In genomic region chr6:121412558-121413297, GRCm38 (mm10) we compare ENCODE assay signal across 10 mouse cellular contexts.
DNase-seq lines count a peak whose midpoint lies in the region; ATAC-seq lines count a peak whose summit lies in the region.
"Had no signal": no experiment of that assay in that cellular context is flagged by ENCODE, and none has a peak within 500 bp of the region (broad histone marks: within the 10 kb centered on the region; RNA-seq: fewer than 3 reads in every experiment).

No protein-coding gene starts in this region.

- 0 out of 2 replicates have a peak, but pooled peaks have one; percentile 36 for ATAC-seq in kidney, embryonic 15.5 days (replicated peaks; ENCODE audit: low FRiP score)
- no peak for ATAC-seq in heart, embryonic 16.5 days (replicated peaks; ENCODE audit: extremely low read depth, insufficient read depth, low FRiP score)
- peak; percentile 53; the same call in 1 of the 2 replicates for ATAC-seq in midbrain, embryonic 15.5 days (replicated peaks)
- ATAC-seq in megakaryocyte progenitor cell, adult 5-6 weeks (replicated peaks; ENCODE audit: poor library complexity) = no peak
- ATAC-seq in granulocyte monocyte progenitor cell, adult 5-6 weeks (replicated peaks; ENCODE audit: poor library complexity, severe bottlenecking) = no peak

- H3K27ac ChIP-seq in kidney, embryonic 15.5 days = no peak overlapping the region
- H3K27ac ChIP-seq in heart, embryonic 16.5 days (ENCODE audit: low read length) = no peak overlapping the region
- H3K27ac ChIP-seq in midbrain, embryonic 15.5 days = no peak overlapping the region

- no peak overlapping the region for H3K9ac ChIP-seq in kidney, embryonic 15.5 days
- H3K9ac ChIP-seq in heart, embryonic 16.5 days (ENCODE audit: low read length) = no peak overlapping the region
- no peak overlapping the region for H3K9ac ChIP-seq in midbrain, embryonic 15.5 days

- no peaks in the 10 kb centered on the region for H3K36me3 ChIP-seq in kidney, embryonic 15.5 days
- no peaks in the 10 kb centered on the region for H3K36me3 ChIP-seq in heart, embryonic 16.5 days (ENCODE audit: control insufficient read depth, insufficient read depth)
- H3K36me3 ChIP-seq in midbrain, embryonic 15.5 days (replicated peaks) = no peaks in the 10 kb centered on the region

- peaks cover 12% of the 10 kb centered on the region for H3K4me1 ChIP-seq in kidney, embryonic 15.5 days
- no peaks in the 10 kb centered on the region for H3K4me1 ChIP-seq in heart, embryonic 16.5 days (ENCODE audit: control insufficient read depth, insufficient read depth, low read length)
- H3K4me1 ChIP-seq in midbrain, embryonic 15.5 days = peaks cover 7% of the 10 kb centered on the region; the same call in 1 of the 2 replicates

- H3K4me3 ChIP-seq in kidney, embryonic 15.5 days (replicated peaks) = peak overlapping the region; percentile 31
- H3K4me3 ChIP-seq in heart, embryonic 16.5 days (ENCODE audit: low read length) = no peak overlapping the region
- peak overlapping the region; percentile 2; the same call in 1 of the 2 replicates for H3K4me3 ChIP-seq in midbrain, embryonic 15.5 days

- no peaks in the 10 kb centered on the region for H3K9me3 ChIP-seq in kidney, embryonic 15.5 days (replicated peaks)
- no peaks in the 10 kb centered on the region for H3K9me3 ChIP-seq in heart, embryonic 16.5 days (replicated peaks; ENCODE audit: control insufficient read depth, low read length)
- no peaks in the 10 kb centered on the region for H3K9me3 ChIP-seq in midbrain, embryonic 15.5 days

- H3K4me2 ChIP-seq in kidney, embryonic 15.5 days = peak overlapping the region; percentile 58
- peak overlapping the region; percentile 6; the same call in 1 of the 2 replicates for H3K4me2 ChIP-seq in heart, embryonic 16.5 days (ENCODE audit: low read depth, low read length)
- H3K4me2 ChIP-seq in midbrain, embryonic 15.5 days = peak overlapping the region; percentile 24; the same call in 1 of the 2 replicates

- peaks cover 58% of the 10 kb centered on the region for H3K27me3 ChIP-seq in kidney, embryonic 15.5 days
- H3K27me3 ChIP-seq in heart, embryonic 16.5 days (ENCODE audit: control insufficient read depth, insufficient read depth, low read length) = peaks cover 51% of the 10 kb centered on the region
- H3K27me3 ChIP-seq in midbrain, embryonic 15.5 days (replicated peaks) = peaks cover 38% of the 10 kb centered on the region

- 2% methylated on average over 46 of the region's 46 CpGs for WGBS in kidney, embryonic 15.5 days
- 1% methylated on average over 45 of the region's 46 CpGs for WGBS in heart, embryonic 16.5 days
- whole genome bisulfite sequencing in midbrain, embryonic 15.5 days = 3% methylated on average over 46 of the region's 46 CpGs

- DNase-seq in kidney, postnatal 36 days = no peak
- DNase-seq in embryo, embryonic 10.5 days (ENCODE audit: low spot score) = peak; percentile 39
- DNase-seq in adipocyte (ENCODE audit: low spot score) = no peak
- DNase-seq: cerebellum, adult 2 months; layer of hippocampus, postnatal 36 days had no signal

Comparison
In these comparisons a context has a peak if more than half of its experiments do, and no peak if none do; other contexts are left out.
1. ATAC-seq: peak in kidney, embryonic 15.5 days (single experiment) and midbrain, embryonic 15.5 days (single experiment); none in heart, embryonic 16.5 days (single experiment), megakaryocyte progenitor cell, adult 5-6 weeks (single experiment) and granulocyte monocyte progenitor cell, adult 5-6 weeks (single experiment).
2. H3K4me2 ChIP-seq: peak in every context shown above with its lines; median percentile 58 in kidney, embryonic 15.5 days; 24 in midbrain, embryonic 15.5 days; 6 in heart, embryonic 16.5 days.